Mouse (Mus musculus): ENCODE measurements around the gene Ufm1. TPM values are rescaled to one million over a fixed set of nuclear protein-coding genes. Genes with fewer than 3 reads are reported as not detected.

Gene Ufm1
- polyA plus RNA-seq (2015; fragmentation: Nextera tagmentation; extraction: Ambion mirVana), result 127 and 128 TPM in 2 replicates

GRCm38 (mm10) chr3:53863383-53864220 is at the start of gene Ufm1:
Gene Ufm1 (minus strand): TSS chr3:53863830.

GRCm38 (mm10) chr3:53844786-53845185 is 18.8 kb downstream of the Ufm1 start, which contains the start of gene Gm10985:
Gene Gm10985 (plus strand): TSS chr3:53845086.

Other genes starting within 250 kb of the Ufm1 start
- gene Frem2, start 206.5 kb downstream of the Ufm1 start, polyA plus RNA-seq (2015; fragmentation: Nextera tagmentation; extraction: Ambion mirVana), result 0.50 and 1.0 TPM in 2 replicates
- not detected in 2 replicates for gene Gm10985, start 18.7 kb downstream of the Ufm1 start, polyA plus RNA-seq (2015; fragmentation: Nextera tagmentation; extraction: Ambion mirVana)